Mouse (Mus musculus) heart, embryonic 12.5 days (tissue): ENCODE results near the gene Mospd3. TPM values are rescaled to one million over a fixed set of nuclear protein-coding genes. Genes with fewer than 3 reads are reported as not detected.
A peak's percentile ranks its signal among the peaks of the same experiment; 100 is the strongest.

Experiments
- ATAC-seq: fragments of 200-750 bp; cut with Nextera tagmentation; 2 replicates; pipeline ENCODE4 v1.8.0; 2017; ENCODE audit warnings: moderate TSS enrichment, moderate library complexity; ENCODE audit not compliant: insufficient number of reproducible peaks, low FRiP score
- H3K27ac ChIP-seq: fragments of 300-500 bp; sonication (generic); 2 replicates; pipeline ENCODE4 v1.5.1; 2016; ENCODE audit warnings: mild to moderate bottlenecking, moderate library complexity; ENCODE audit not compliant: poor library complexity, severe bottlenecking
- H3K27me3 ChIP-seq: fragments of 300-500 bp; sonication (generic); replicated peaks from 2 replicates; pipeline ENCODE4 v1.6.1; 2016; ENCODE audit warnings: mild to moderate bottlenecking, moderate library complexity
- H3K36me3 ChIP-seq: fragments of 300-500 bp; sonication (generic); 2 replicates; pipeline ENCODE4 v1.6.1; 2016; ENCODE audit warnings: mild to moderate bottlenecking, moderate library complexity
- H3K4me1 ChIP-seq: fragments of 300-500 bp; sonication (generic); replicated peaks from 2 replicates; pipeline ENCODE4 v1.6.1; 2016; ENCODE audit warnings: mild to moderate bottlenecking
- H3K4me2 ChIP-seq: fragments of 300-500 bp; sonication (generic); 2 replicates; pipeline ENCODE4 v1.6.1; 2016; ENCODE audit warnings: mild to moderate bottlenecking, moderate library complexity
- H3K4me3 ChIP-seq: fragments of 300-500 bp; sonication (generic); 2 replicates; pipeline ENCODE4 v1.5.1; 2016; ENCODE audit warnings: mild to moderate bottlenecking
- H3K9ac ChIP-seq: fragments of 300-500 bp; sonication (generic); 2 replicates; pipeline ENCODE4 v1.6.1; 2016; ENCODE audit warnings: mild to moderate bottlenecking, moderate library complexity
- H3K9me3 ChIP-seq: fragments of 300-500 bp; sonication (generic); replicated peaks from 2 replicates; pipeline ENCODE4 v1.6.1; 2016; ENCODE audit warnings: mild to moderate bottlenecking, moderate library complexity
- WGBS: fragments of 180-500 bp; shearing (Covaris S2); methylation state at CpG from one replicate; pipeline ENCODE4 v1.1.7; 2016; 5-methylcytosine and 5-hydroxymethylcytosine counted together
- polyA plus RNA-seq: library from polyadenylated mRNA; unstranded; fragments of >200 nt; fragmentation: Nextera tagmentation; extraction: Ambion mirVana; gene quantifications from 2 replicates; pipeline ENCODE4 v1.2.1, GENCODE M21; 2016

Mospd3 gene
- polyA plus RNA-seq: 18.7 and 18.8 TPM in 2 replicates

GRCm38 (mm10) chr5:137600619-137601364 is at the start of gene Mospd3:
TSS of gene Mospd3 (minus strand) at chr5:137601058.
- peak; percentile 95 for ATAC-seq
- no peaks in the 10 kb centered on the region for H3K9me3 ChIP-seq
- under 1% methylated on average over 41 of the region's 41 CpGs for WGBS
- peak within 1 kb of the TSS; percentile 98 for H3K4me2 ChIP-seq
- peaks cover 32% of the 10 kb centered on the region for H3K36me3 ChIP-seq
- peak within 1 kb of the TSS; percentile 90 for H3K9ac ChIP-seq
- H3K4me3 ChIP-seq: peak within 1 kb of the TSS; percentile 83
- no peaks in the 10 kb centered on the region for H3K27me3 ChIP-seq
- H3K4me1 ChIP-seq: peaks cover 20% of the 10 kb centered on the region
- peak within 1 kb of the TSS; percentile 84 for H3K27ac ChIP-seq

DNA sequence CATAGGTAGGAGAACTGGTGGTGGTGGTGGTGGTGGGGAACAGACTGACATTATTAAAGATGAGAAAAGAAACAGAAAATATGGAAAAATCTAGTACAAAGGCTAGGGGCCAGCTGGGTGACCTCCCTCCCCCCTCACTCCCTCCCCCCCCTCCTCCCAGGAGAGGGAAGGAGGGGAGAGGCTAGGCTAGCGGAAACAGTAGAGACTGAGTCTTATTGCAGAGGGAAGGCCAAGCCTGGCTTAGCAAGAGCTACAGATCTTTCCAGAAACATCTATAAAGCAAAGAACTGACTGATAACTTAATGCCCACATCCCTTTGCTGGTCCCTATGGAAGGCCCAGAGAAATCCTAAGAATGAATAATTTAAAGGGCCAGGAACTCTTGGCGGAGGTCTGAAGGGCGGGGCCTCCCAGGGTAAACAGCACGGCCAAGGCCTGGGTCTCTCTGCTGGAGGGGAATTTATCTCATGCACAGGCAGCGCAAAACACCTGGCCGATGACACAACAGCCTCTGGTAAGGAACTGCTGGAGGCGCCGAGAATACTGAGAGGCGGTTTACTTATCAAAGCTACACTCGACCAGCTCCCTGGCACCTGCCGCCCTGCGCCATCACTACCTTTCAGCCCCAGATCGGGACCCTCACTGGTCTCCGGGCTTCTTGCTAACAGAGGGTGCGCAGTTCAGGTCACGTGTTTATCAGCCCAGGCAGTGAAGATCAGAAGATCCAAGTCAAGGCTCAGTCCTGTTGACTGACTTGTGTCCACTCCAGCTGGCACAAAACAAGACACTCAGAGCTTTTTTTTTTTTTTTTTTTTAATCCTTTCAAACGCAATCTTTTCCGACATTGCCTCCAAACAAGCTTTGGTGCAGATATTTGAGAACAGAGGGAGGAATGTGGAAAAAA is 49.1 kb upstream of the Mospd3 start:
- Histone ChIP-seq H3K4me2 (peak overlapping the region; percentile 55), H3K9me3 (no peaks in the 10 kb centered on the region), H3K27me3 (peaks cover 16% of the 10 kb centered on the region), H3K27ac (no peak overlapping the region), H3K4me3 (no peak overlapping the region), H3K36me3 (peaks cover 23% of the 10 kb centered on the region), H3K4me1 (peaks cover 49% of the 10 kb centered on the region), H3K9ac (peak overlapping the region; percentile 57; the same call in 1 of the 2 replicates)
- 10% methylated on average over 18 of the region's 18 CpGs for WGBS
- ATAC-seq: no peak

DNA sequence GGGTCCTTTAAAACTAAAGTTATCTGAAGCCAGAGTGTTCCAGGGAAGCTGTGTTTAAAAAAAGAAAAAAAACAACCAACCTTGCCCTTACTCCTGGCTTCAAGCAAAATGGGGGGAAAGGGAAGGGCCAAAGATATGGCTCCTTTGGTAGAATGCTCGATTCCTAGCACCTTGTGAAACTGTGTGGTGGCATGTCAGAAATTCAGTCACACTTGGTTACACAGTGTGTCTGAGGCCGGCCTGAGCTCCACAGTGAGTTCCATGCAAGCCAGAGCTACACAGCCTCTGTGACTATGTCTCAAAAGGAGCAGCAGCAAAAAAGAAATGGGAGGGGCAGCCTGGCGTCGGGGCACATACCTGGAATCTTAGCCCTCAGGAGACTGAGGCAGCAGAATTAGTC is 48.4 kb upstream of the Mospd3 start:
- peaks cover 19% of the 10 kb centered on the region for H3K27me3 ChIP-seq
- WGBS: 41% methylated on average over 4 of the region's 4 CpGs
- H3K4me1 ChIP-seq: peaks cover 50% of the 10 kb centered on the region
- no peaks in the 10 kb centered on the region for H3K9me3 ChIP-seq
- ATAC-seq: no peak
- H3K4me3 ChIP-seq: no peak overlapping the region
- H3K9ac ChIP-seq: no peak overlapping the region
- no peak overlapping the region for H3K27ac ChIP-seq
- H3K4me2 ChIP-seq: no peak overlapping the region
- H3K36me3 ChIP-seq: peaks cover 20% of the 10 kb centered on the region

- H3K9me3 ChIP-seq: no peaks in the 10 kb centered on the region
- H3K27me3 ChIP-seq: peaks cover 31% of the 10 kb centered on the region
- H3K9ac ChIP-seq: no peak overlapping the region
- 47% methylated on average over 9 of the region's 9 CpGs for WGBS
- peaks cover 50% of the 10 kb centered on the region for H3K4me1 ChIP-seq
- H3K27ac ChIP-seq: no peak overlapping the region
- H3K4me3 ChIP-seq: no peak overlapping the region
- H3K4me2 ChIP-seq: no peak overlapping the region
- no peak; the same call in 1 of the 2 replicates for ATAC-seq
- peaks cover 9% of the 10 kb centered on the region for H3K36me3 ChIP-seq
Observed at GRCm38 (mm10) chr5:137647827-137648601, 47.2 kb upstream of the Mospd3 start.

DNA sequence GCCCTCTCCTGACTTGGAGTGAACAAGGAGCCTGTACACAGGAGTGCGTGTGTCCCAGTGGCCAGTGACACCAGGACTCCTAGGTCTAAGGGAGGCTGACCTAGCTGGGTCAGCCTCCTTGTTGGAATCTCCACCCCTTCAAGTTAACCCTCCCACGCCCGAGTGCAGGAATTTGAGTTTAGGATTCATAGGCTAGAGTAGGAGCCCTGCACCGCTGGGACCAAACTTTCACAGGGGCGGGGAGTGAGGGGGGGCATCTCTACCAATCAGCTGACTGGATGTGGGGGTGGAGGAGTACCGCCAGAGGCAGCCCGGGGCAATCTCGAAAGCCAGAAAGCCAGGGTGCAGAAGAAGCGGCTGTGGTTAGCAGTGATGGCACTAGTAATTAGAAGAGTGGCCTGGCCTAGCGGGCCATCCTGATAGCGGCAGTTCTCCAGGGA is 44.8 kb upstream of the Mospd3 start, which contains the start of gene Irs3:
Gene Irs3 (minus strand): TSS at position 63 of the 440 bp plus-strand sequence.
- Histone ChIP-seq H3K27ac (no peak within 1 kb of the TSS), H3K27me3 (peaks cover 38% of the 10 kb centered on the region), H3K4me2 (peak within 1 kb of the TSS; percentile 77), H3K4me3 (peak within 1 kb of the TSS; percentile 45), H3K4me1 (peaks cover 39% of the 10 kb centered on the region), H3K9ac (peak within 1 kb of the TSS; percentile 58), H3K9me3 (no peaks in the 10 kb centered on the region), H3K36me3 (peaks cover 19% of the 10 kb centered on the region)
- ATAC-seq: no peak
- WGBS: 15% methylated on average over 11 of the region's 11 CpGs

DNA sequence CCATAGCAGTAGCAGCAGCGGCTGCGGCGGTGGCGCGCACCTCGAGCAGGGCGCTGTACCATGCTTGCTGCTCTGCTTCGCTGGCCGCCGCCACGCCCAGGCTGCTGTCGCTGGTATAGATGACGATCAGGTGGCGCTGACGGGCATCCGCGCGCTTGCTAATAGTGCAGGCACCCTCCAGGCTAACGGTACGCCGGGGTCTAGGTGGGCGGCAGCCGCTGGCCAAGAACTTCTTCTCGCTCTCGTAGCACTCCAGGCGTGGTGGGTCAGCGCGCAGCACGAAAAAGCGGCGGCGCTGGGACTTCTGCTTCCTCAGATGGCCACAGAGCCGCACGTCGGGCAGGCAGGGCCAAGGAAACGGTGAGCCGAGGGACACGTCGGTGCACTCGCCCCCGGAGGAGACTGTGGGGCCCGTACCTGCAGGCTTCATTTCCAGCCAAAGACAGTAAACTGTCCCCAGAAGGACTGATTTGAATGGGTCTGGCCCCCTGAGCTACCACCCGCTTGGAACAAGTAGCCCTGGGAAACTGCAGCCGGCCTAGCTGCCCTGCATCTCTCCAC is 44.3 kb upstream of the Mospd3 start:
- Histone ChIP-seq H3K9ac (peak overlapping the region; percentile 58), H3K36me3 (peaks cover 24% of the 10 kb centered on the region), H3K9me3 (no peaks in the 10 kb centered on the region), H3K4me1 (peaks cover 44% of the 10 kb centered on the region), H3K27me3 (peaks cover 38% of the 10 kb centered on the region), H3K27ac (no peak overlapping the region), H3K4me2 (peak overlapping the region; percentile 77), H3K4me3 (peak overlapping the region; percentile 45)
- WGBS: 1% methylated on average over 44 of the region's 44 CpGs
- no peak for ATAC-seq

DNA sequence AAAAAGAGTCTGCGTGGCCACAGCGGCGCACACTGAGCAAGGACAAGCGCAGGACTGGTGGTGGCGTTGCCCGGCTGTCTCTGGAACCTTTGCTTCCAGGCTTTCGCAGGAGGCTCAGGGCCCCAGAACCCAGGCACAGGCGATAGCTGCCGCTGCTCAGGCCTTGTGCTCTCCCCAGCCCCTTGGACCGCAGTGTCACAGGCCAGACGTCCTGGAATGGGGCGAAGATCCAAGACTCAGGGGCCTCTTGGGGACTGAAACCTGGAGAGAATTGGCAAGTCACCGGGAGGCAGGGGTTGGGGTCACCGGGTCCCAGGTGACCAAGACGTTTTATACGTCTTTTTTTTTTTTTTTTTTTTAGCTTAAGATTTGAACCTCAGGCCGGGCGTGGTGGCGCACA is 43.6 kb upstream of the Mospd3 start:
- H3K27ac ChIP-seq: no peak overlapping the region
- no peak overlapping the region for H3K4me3 ChIP-seq
- H3K4me1 ChIP-seq: peaks cover 42% of the 10 kb centered on the region
- H3K36me3 ChIP-seq: peaks cover 31% of the 10 kb centered on the region
- peaks cover 38% of the 10 kb centered on the region for H3K27me3 ChIP-seq
- no peak overlapping the region for H3K9ac ChIP-seq
- no peak for ATAC-seq
- 34% methylated on average over 19 of the region's 19 CpGs for WGBS
- peak overlapping the region; percentile 77; the same call in 1 of the 2 replicates for H3K4me2 ChIP-seq
- H3K9me3 ChIP-seq: no peaks in the 10 kb centered on the region

- ATAC-seq: no peak
- H3K27me3 ChIP-seq: peaks cover 38% of the 10 kb centered on the region
- WGBS: 60% methylated on average over 4 of the region's 4 CpGs
Observed at GRCm38 (mm10) chr5:137642886-137643285, 42.0 kb upstream of the Mospd3 start.

DNA sequence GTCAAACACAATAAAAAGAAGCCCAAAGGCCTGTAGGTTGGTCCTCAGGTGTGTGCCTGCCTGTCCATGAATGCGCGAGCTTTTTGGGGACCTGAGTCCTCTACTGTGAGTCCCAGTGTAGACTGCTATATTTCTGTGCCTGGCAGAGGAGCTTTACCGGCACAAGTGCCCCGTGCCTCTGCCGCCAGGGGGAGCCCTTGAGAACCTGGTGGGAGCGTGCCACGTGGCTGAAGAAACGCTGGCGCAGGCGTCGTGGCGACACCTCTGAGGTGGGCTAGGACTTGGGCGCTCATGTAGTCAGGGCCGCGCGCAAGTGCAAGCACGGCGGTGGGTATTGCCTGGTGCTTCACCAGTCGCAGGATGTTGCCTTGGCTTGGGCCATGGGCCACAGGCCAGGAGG is 40.2 kb upstream of the Mospd3 start, which contains the start of gene Sap25:
Gene Sap25 (plus strand): TSS at position 281 of the 400 bp plus-strand sequence.
- Histone ChIP-seq H3K4me2 (no peak within 1 kb of the TSS), H3K9ac (no peak within 1 kb of the TSS), H3K36me3 (peaks cover 65% of the 10 kb centered on the region), H3K4me3 (no peak within 1 kb of the TSS), H3K9me3 (no peaks in the 10 kb centered on the region), H3K27ac (no peak within 1 kb of the TSS), H3K4me1 (peaks cover 25% of the 10 kb centered on the region), H3K27me3 (peaks cover 34% of the 10 kb centered on the region)
- ATAC-seq: 0 out of 2 replicates have a peak, but pooled peaks have one; percentile 6
- 85% methylated on average over 19 of the region's 19 CpGs for WGBS

More at GRCm38 (mm10) chr5:137642886-137643285, 42.0 kb upstream of the Mospd3 start:
- Histone ChIP-seq H3K4me3 (no peak overlapping the region), H3K36me3 (peaks cover 47% of the 10 kb centered on the region), H3K4me1 (peaks cover 28% of the 10 kb centered on the region), H3K4me2 (no peak overlapping the region), H3K27ac (no peak overlapping the region), H3K9ac (no peak overlapping the region), H3K9me3 (no peaks in the 10 kb centered on the region)

DNA sequence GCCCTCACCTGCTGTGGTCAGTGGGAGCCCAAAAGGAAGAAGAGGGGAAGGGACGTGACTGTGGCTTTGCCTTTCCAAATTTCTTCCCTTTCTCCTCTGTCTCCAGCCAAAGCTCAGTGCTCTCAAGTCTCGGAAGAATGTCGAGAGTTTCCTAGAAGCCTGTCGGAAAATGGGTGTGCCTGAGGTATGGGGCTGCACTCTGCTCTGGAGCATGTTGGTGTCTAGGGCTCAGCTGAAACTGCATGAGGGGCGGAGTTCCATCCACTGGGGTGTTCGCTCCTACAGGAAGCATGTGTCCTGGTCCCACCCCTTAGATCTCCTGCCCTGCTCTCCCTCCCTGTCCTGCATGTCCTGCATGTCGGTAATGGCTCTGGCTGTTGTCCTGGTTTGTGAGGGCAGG is 38.6 kb upstream of the Mospd3 start:
- H3K4me2 ChIP-seq: no peak overlapping the region
- peaks cover 21% of the 10 kb centered on the region for H3K27me3 ChIP-seq
- no peak for ATAC-seq
- H3K36me3 ChIP-seq: peaks cover 81% of the 10 kb centered on the region
- no peaks in the 10 kb centered on the region for H3K9me3 ChIP-seq
- H3K4me3 ChIP-seq: no peak overlapping the region
- H3K9ac ChIP-seq: no peak overlapping the region
- H3K27ac ChIP-seq: no peak overlapping the region
- WGBS: 64% methylated on average over 7 of the region's 7 CpGs
- peaks cover 12% of the 10 kb centered on the region for H3K4me1 ChIP-seq
